Mouse (Mus musculus): ENCODE measurements around the gene Sh3glb1.

DNA sequence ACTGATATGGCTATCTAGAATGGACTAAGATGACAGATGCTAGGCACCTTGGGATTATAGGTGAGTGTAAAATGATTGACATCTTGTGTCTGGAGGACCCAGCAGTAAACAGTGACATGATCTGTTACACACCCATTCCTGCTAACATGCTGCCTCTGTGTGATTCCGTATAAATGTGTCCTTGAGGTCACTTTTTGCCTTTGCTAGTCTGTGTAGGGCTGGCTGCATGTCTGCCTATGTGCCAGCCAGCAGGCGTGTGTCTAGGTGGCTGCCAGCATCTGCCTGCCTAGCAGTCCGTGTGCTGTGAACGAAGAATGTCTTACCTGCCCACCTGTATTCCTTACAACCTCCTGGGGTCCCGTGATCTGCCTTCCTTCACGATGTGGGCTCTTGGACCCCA lies 42.4 kb downstream of the Sh3glb1 start:
- TF ChIP-seq POLR2A (IDR thresholded peaks at IDR 0.05; ENCODE audit: control insufficient read depth, low read depth, low read length) (no peak), CTCF (IDR thresholded peaks at IDR 0.05; ENCODE audit: control insufficient read depth, insufficient read depth, insufficient replicate concordance, low read depth, low read length) (no peak)
